Mouse (Mus musculus) heart, adult 2 months (tissue): Measurements from ENCODE around the gene Pias1.

Experiments used
- CTCF ChIP-seq: fragments of 200-600 bp; IDR thresholded peaks from 2 replicates; pipeline ENCODE4 v1.8.1; 2022; ENCODE audit warnings: antibody characterized with exemption, mild to moderate bottlenecking, moderate library complexity
- POLR2A ChIP-seq: fragments of 200-500 bp; IDR thresholded peaks from 2 replicates; pipeline ENCODE4 v1.6.1; 2011; ENCODE audit warnings: mild to moderate bottlenecking, low read depth, low read length, control low read depth; ENCODE audit not compliant: insufficient read depth

DNA sequence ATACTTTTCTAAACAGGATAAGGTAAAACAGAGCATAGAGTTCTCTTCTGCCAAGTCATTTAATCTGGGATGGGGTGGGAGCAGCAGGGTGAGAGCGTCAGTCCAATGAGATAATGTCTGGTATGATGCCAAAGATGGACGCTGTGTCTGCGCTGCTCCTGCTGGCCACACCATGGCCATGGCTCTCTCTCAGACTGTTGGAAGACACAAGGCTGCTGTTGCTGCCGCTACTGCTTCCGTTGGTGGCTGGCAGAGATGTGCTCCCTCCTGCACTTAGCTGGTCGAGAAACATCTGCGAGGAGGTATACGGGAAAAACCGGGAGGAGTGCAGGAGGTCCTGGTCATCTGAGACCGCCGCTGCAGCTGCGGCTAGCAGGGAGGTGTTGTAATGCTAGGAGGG is 105.9 kb downstream of the Pias1 start:
- TF ChIP-seq CTCF (peak; percentile 59), POLR2A (no peak)
